Mouse (Mus musculus) megakaryocyte, embryonic 14.5 days (primary cell): ENCODE measurements around the gene Epb41l3.

Source experiments
- FLI1 ChIP-seq: IDR thresholded peaks from 2 replicates; pipeline ENCODE4 v1.6.1; 2012; ENCODE audit warnings: low read length, inconsistent platforms, mixed read lengths
- GATA1 ChIP-seq: IDR thresholded peaks from 3 replicates; pipeline ENCODE4 v1.6.1; 2012; ENCODE audit warnings: mixed read lengths, low read length, inconsistent platforms, borderline replicate concordance

DNA sequence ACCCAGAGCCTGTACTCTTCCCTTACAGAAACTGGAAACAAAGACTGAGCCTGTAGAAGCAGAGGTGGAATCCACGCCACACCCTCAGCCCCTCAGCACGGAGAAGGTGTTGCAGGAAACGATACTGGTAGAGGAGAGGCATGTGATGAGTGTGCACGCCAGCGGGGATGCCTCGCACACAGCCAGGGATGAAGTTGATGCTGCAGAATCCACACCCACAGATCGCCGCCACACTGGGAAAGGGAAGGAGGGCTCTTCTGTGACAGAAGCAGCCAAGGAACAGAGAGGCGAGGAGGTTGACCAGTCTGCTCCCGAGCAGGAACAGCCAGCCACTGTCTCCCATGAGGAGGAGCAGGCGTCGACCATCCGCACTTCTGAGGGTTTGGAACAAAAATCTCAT lies 209.0 kb downstream of the Epb41l3 start:
- TF ChIP-seq GATA1 (no peak), FLI1 (no peak)
